Mouse (Mus musculus): ENCODE data around the gene Prr15.

Prr15 gene

DNA sequence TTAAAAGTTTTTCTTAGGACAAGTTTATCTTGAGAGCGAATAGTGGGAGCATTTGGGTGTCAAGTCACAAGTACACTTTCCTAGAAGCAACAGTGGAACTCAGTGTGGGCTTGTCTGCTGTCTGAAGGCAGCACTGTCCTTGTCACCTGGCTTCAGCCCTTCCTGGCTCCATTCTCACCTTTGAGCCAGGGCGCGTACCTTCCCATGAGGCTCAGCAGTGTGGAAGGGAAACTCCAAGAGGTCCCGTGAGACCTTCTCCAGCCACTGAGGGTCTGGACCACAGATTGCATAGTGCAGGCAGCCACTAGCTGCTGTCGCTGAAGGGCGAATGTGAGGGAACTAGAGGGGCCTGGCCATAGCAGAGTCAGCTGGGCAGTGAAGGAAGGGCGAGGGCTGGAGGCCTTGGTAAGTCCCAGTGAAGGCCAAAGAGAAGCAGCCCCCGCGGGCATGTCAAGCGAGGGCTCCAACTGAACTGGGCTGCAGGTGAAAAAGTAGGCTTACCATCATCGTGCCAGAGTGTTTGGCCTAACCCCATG, 7.5 kb downstream of the Prr15 start:
- no peak for DNase-seq

- no peak for DNase-seq
These were observed 8.2 kb downstream of the Prr15 start for GRCm38 (mm10) chr6:54333652-54334396.

DNA sequence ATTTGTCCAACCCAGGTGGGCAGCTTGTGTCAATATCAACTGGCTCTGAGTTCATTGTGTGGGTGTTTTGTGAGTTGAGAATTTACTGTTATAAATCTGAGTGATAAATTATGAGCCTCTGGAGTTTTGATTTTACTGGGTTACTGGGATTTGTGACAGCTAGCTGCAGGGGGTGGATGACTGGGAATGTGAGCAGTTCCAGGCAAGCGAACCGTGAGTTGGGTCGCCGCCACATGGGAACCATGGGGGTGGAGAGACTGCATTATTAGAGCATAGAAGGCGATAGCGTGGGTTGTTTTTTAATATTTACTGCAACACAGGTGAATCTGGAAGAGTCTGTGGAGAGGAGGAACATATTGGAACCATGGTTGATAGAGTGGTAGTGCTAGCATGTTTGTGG, 11.7 kb downstream of the Prr15 start:
- DNase-seq = no peak

GRCm38 (mm10) chr6:54341133-54341532, 15.5 kb downstream of the Prr15 start:
- DNase-seq = no peak

DNA sequence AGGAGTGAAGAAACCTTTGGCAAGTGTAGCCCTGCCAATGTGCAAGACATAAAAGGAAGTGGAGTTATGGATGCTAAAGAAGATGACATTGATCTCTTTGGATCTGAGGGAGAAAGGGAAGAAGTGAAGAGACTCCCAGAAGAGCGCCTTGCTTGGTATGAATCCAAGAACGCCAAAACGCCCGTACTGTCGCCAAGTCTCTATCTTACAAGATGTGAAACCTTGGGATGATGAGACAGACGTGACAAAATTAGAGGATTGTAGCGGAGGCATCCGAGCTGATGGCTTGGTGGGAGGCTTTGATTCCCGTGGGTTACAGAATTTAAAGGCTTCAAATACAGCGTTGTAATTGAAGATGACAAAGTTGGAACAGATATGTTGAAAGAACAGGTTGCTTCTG, 16.6 kb downstream of the Prr15 start:
- DNase-seq = no peak

DNA sequence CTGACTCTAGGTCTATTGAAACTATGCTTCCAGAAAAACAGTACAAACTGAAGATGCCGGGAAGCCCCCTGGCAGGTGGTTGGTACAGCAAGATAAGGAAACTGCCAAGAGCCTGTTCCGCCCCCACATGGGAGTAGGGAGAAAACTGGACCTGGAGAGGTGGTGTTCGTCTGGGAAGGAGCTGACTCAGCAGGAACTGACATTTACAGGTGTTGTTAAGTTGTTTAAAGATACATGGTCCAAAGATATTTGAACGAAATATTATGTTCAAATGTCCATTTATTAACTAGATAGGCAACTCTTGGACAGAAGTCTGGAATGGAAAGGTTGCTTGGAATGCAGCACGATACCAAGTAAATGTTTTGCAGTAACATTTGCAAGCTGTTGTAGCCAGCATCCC, 26.2 kb downstream of the Prr15 start:
- DNase-seq = no peak

DNA sequence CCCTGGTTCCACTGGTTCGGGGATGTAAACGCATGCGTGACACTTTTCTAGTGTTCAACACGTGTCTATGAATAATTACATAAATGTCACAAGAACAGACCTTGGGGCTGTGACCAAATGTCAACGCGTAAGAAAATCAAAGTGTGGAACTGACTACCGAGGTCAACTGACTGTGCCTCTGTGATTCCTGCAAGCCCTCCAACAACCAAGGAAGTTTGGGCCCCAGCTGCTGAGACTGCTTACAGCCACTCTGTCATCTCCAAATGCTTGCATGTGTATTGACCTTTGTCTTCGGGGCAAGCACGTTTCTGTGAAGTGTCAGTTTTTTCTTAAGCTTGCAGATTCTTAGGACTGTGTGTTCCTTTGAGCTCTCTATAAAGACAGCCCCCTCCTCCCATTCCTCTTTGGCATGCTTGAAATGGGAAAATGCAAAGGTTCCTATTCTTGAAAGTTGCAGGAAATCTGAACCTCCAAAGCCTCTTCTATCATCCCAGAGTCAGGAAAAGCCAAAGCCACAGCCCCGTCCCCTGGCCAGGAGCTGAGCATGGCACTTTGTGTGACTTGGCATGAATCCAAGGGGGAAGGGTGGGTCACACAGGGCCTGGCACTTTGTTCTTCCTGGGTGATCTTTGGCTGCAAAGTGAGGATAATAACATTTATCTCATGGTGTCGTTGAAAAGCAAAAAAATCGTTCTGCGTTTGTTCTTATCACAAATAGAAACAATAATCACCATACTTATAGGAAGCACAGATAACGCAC, 27.5 kb downstream of the Prr15 start:
- DNase-seq = peak; percentile 46

DNA sequence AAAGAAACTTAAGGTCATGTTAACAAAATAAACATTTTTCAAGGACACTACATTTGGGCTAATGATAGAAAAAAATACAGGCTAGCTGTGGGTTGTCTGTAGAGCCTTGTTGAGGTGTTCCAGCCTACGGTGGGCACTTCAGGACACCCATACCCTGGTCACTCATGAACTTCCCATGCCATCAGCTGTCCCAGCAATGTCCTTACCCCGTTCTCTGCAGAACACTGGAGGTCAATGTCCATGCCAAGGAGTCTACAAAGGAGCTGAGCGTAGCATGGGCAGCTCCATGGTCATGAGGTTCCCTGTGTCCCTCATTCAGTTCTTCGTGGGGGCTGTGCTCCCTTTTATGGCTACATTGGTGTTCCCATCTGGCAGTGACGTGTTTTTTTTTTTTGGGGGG, 28.1 kb downstream of the Prr15 start:
- no peak for DNase-seq

GRCm38 (mm10) chr6:54355626-54356025, 30.0 kb downstream of the Prr15 start:
- DNase-seq = no peak

DNA sequence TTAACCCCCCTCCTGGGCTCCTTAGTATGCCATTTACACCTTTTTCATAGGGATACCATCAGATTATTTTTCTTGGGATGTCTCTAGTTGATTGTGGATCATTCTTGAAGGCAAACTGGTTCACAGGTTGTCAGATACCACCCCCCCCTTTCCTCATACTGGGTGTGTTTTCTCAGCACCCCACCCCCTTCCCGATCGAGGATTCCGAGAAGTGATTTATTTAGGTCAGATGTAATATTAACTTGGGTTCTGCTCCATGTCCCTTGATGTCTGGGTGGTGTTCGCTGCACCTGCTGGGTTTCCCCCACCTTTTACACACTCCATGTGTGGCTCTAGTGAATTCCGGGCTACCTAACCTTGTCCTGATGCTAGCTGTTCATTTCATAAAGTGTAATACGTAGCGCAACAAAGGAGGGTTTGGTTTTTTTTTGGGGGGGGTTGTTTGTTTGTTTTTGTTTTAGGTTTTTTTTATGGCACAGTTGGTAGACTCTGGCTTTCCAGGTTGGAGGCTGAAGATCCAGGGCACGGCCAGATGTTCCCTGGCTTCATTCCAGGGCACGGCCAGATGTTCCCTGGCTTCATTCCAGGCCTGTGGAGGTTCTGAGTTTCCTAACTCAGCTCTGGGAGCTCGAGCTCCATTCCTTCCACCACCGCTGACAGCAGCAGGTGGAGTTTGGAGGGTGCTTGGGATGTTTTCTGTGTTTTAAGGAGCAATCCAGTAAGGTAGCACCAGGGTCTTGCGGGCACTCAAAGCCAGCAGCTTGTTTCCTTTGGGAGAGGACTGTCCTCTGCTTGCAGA, 37.1 kb downstream of the Prr15 start:
- peak; percentile 32 for DNase-seq

DNA sequence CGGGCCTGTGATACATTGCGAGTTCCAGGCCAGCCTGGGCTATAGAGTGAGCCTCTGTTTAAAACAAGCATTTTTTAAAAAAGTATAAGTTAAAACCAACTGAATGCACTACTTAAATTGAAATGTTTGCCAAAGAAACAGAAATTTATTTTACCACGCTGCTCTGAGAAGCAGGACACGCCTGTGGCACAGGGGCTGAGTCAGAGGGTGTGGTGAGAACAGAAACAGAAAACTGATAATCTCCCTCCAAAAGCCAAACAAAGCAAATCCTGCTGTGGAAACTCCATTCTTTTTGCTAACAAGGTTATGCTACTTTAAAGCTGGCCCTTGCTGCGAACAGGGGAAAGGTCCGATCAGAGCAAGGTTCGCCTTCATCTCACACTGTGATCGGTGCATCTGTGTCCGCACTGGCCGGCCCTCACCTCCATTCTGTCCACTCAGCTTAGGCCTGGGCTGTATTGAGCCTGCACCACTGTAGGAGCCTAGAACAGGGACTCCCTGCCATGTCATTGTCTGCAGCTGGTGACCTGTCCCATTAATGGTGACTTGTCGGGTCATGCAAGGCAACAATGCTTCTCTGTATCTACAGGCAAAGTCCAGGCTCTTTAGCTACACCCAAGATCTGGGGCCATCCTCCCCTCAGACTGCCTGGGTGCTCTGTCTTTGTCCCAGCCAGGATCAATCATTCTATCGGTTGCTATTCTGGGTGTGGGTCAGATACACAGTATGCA, 38.9 kb downstream of the Prr15 start:
- DNase-seq = no peak

- no peak for DNase-seq
These were observed 41.0 kb downstream of the Prr15 start for GRCm38 (mm10) chr6:54366607-54367006.

GRCm38 (mm10) chr6:54368071-54368470, 42.4 kb downstream of the Prr15 start:
- DNase-seq = peak; percentile 52

GRCm38 (mm10) chr6:54369913-54370542, 44.4 kb downstream of the Prr15 start:
- no peak for DNase-seq

DNA sequence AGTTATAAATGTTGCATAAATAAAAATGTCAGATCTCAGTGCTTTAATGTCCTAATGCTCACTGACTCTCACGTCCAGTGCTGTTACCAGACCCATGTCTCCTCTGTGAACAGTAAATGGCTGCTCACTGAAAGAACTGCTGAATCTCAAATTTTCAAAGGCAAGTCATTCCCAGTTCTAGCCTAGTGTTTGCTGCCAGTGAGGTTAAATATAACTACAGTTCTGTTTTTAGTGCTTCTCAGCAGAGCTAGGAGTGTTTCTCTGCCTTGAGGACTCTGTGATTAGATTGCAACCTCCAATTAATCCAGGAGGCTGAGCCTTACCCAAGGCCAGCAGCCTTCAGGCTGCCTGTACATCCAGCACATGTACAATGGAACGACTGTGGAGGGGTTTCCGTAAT, 46.2 kb downstream of the Prr15 start:
- DNase-seq = no peak

DNA sequence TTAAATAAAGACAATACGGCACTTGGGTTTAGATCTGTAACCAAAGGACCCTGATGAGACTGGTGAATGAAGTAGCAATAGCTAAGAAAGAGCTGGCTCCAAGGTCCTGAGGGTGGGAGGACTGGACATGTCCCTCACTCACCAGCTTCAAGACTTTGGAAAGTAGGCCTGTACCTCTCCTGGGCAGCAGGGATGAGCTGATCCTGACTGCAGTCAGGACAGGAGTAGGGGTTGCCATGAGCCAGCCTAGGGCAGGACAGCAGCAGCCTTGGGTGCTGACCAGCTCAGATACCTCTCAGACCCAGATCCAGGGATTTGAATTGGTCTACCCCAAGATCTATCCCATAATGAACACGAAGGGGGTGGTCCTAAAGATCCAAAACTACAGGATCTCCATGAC, 53.7 kb downstream of the Prr15 start:
- DNase-seq = no peak

All from lung, postnatal 10 days (tissue).